Mouse (Mus musculus) thymus, postnatal 10 days (tissue): Measurements from ENCODE around the gene Matn4.
"Not testable (repeated sequence)": the region's sequence is repeated elsewhere in the genome, so short reads cannot be mapped to it uniquely, and the experiment has no call there.

Experiments
- DNase-seq, 2 experiments: peaks; one replicate each; pipeline ENCODE4 v3.0.0; 2021; ENCODE audit warnings: low spot score in 2 of 2

Gene Matn4

GRCm38 (mm10) chr2:164372408-164373053, 32.4 kb downstream of the Matn4 start:
- DNase-seq = no peak

- DNase-seq = no peak
Observed at GRCm38 (mm10) chr2:164371371-164371770, 33.6 kb downstream of the Matn4 start.

- no peak for DNase-seq
Observed at GRCm38 (mm10) chr2:164368620-164369105, 36.3 kb downstream of the Matn4 start.

GRCm38 (mm10) chr2:164366947-164367346, 38.0 kb downstream of the Matn4 start:
- DNase-seq = no peak

- no peak for DNase-seq
Observed at GRCm38 (mm10) chr2:164360974-164361657, 43.8 kb downstream of the Matn4 start.

- no peak for DNase-seq
Observed at GRCm38 (mm10) chr2:164359668-164360067, 45.3 kb downstream of the Matn4 start.

- DNase-seq = no peak
Observed at GRCm38 (mm10) chr2:164359031-164359430, 45.9 kb downstream of the Matn4 start.

- DNase-seq = no peak
Observed at GRCm38 (mm10) chr2:164358373-164358772, 46.6 kb downstream of the Matn4 start.

- no peak for DNase-seq
Observed at GRCm38 (mm10) chr2:164356177-164356967, 48.6 kb downstream of the Matn4 start.

- DNase-seq = no peak
Observed at GRCm38 (mm10) chr2:164353356-164353755, 51.6 kb downstream of the Matn4 start.

- DNase-seq = no peak
Observed at GRCm38 (mm10) chr2:164352697-164353096, 52.3 kb downstream of the Matn4 start.

- peak in 1 of 2 experiments; percentile 44 for DNase-seq
Observed at GRCm38 (mm10) chr2:164348980-164349379, 56.0 kb downstream of the Matn4 start.

GRCm38 (mm10) chr2:164347697-164348096, 57.3 kb downstream of the Matn4 start:
- not testable (repeated sequence) for DNase-seq

- DNase-seq = not testable (repeated sequence)
Observed at GRCm38 (mm10) chr2:164343732-164344131, 61.2 kb downstream of the Matn4 start.
